Mouse (Mus musculus) hindbrain, embryonic 16.5 days (tissue): ENCODE measurements at regions not wholly inside any gene's neighbourhood (a gene's known extent, or its start where the extent isn't known, plus 50 kb on each side); places are given as distances from the start of the nearest gene placed in this dataset.

Experiments used
- ATAC-seq: fragments of 200-750 bp; cut with Nextera tagmentation; 2 replicates; pipeline ENCODE4 v1.8.0; 2017; ENCODE audit warnings: moderate TSS enrichment, moderate library complexity
- H3K27ac ChIP-seq: fragments of 300-500 bp; sonication (generic); 2 replicates; pipeline ENCODE4 v1.5.1; 2014; ENCODE audit warnings: low read depth, mild to moderate bottlenecking, control low read depth, low read length, moderate library complexity
- H3K27me3 ChIP-seq: fragments of 300-500 bp; sonication (generic); replicated peaks from 2 replicates; pipeline ENCODE4 v1.6.1; 2014; ENCODE audit warnings: low read length; ENCODE audit not compliant: control insufficient read depth, insufficient read depth
- H3K36me3 ChIP-seq: fragments of 300-500 bp; sonication (generic); 2 replicates; pipeline ENCODE4 v1.6.1; 2014; ENCODE audit warnings: mild to moderate bottlenecking, low read length, moderate library complexity, mixed read lengths; ENCODE audit not compliant: control insufficient read depth, insufficient read depth
- H3K4me1 ChIP-seq: fragments of 300-500 bp; sonication (generic); 2 replicates; pipeline ENCODE4 v1.6.1; 2014; ENCODE audit warnings: low read depth, low read length; ENCODE audit not compliant: control insufficient read depth, insufficient read depth
- H3K4me2 ChIP-seq: fragments of 300-500 bp; sonication (generic); 2 replicates; pipeline ENCODE4 v1.6.1; 2014; ENCODE audit warnings: mild to moderate bottlenecking, low read length, control low read depth, moderate library complexity
- H3K4me3 ChIP-seq: fragments of 300-500 bp; sonication (generic); 2 replicates; pipeline ENCODE4 v1.5.1; 2014; ENCODE audit warnings: mild to moderate bottlenecking, low read length, control low read depth, moderate library complexity
- H3K9ac ChIP-seq: fragments of 300-500 bp; sonication (generic); 2 replicates; pipeline ENCODE4 v1.6.1; 2014; ENCODE audit warnings: low read depth, mild to moderate bottlenecking, control low read depth, low read length, moderate library complexity
- H3K9me3 ChIP-seq: fragments of 300-500 bp; sonication (generic); 2 replicates; pipeline ENCODE4 v1.6.1; 2014; ENCODE audit warnings: mild to moderate bottlenecking, low read length, moderate library complexity; ENCODE audit not compliant: control insufficient read depth
- WGBS: fragments of 180-500 bp; shearing (Covaris S2); extraction: QIAGEN DNeasy Blood & Tissue Kit; methylation state at CpG from one replicate; pipeline ENCODE4 v1.1.7; 2014; 5-methylcytosine and 5-hydroxymethylcytosine counted together

GRCm38 (mm10) chr12:49579451-49580190 is 194.6 kb downstream of the Gm43517 start:
- Histone ChIP-seq H3K9me3 (no peaks in the 10 kb centered on the region), H3K4me2 (no peak overlapping the region), H3K4me1 (no peaks in the 10 kb centered on the region), H3K4me3 (no peak overlapping the region), H3K27ac (no peak overlapping the region), H3K9ac (no peak overlapping the region), H3K36me3 (no peaks in the 10 kb centered on the region), H3K27me3 (no peaks in the 10 kb centered on the region)
- no peak for ATAC-seq
- WGBS = 21% methylated on average over 1 of the region's 1 CpGs

GRCm38 (mm10) chr12:49583849-49584248 is 198.9 kb downstream of the Gm43517 start:
- Histone ChIP-seq H3K4me3 (no peak overlapping the region), H3K4me1 (no peaks in the 10 kb centered on the region)

GRCm38 (mm10) chr12:49622264-49622663 is 237.3 kb downstream of the Gm43517 start:
- no peaks in the 10 kb centered on the region for H3K9me3 ChIP-seq
- no peak overlapping the region for H3K9ac ChIP-seq
- 67% methylated on average over 3 of the region's 3 CpGs for whole genome bisulfite sequencing
- no peaks in the 10 kb centered on the region for H3K4me1 ChIP-seq
- H3K4me3 ChIP-seq = no peak overlapping the region
- no peak for ATAC-seq
- no peak overlapping the region for H3K27ac ChIP-seq
- no peaks in the 10 kb centered on the region for H3K36me3 ChIP-seq
- H3K4me2 ChIP-seq = no peak overlapping the region
- H3K27me3 ChIP-seq = no peaks in the 10 kb centered on the region

More at GRCm38 (mm10) chr12:49583849-49584248, 198.9 kb downstream of the Gm43517 start:
- 87% methylated on average over 1 of the region's 1 CpGs for WGBS
- no peaks in the 10 kb centered on the region for H3K36me3 ChIP-seq
- no peaks in the 10 kb centered on the region for H3K27me3 ChIP-seq
- ATAC-seq = no peak
- H3K9me3 ChIP-seq = no peaks in the 10 kb centered on the region
- H3K27ac ChIP-seq = no peak overlapping the region
- H3K4me2 ChIP-seq = no peak overlapping the region
- no peak overlapping the region for H3K9ac ChIP-seq

- Histone ChIP-seq H3K9me3 (no peaks in the 10 kb centered on the region; the same call in 1 of the 2 replicates), H3K4me1 (no peaks in the 10 kb centered on the region), H3K27ac (no peak overlapping the region), H3K9ac (no peak overlapping the region), H3K4me3 (no peak overlapping the region), H3K36me3 (no peaks in the 10 kb centered on the region), H3K27me3 (no peaks in the 10 kb centered on the region), H3K4me2 (no peak overlapping the region)
- WGBS = 65% methylated on average over 5 of the region's 5 CpGs
- peak; percentile 48; the same call in 1 of the 2 replicates for ATAC-seq
Measured at GRCm38 (mm10) chr12:49627222-49627621, 242.2 kb downstream of the Gm43517 start.

- no peak for ATAC-seq
- no peaks in the 10 kb centered on the region for H3K27me3 ChIP-seq
- H3K27ac ChIP-seq = no peak overlapping the region
- no peaks in the 10 kb centered on the region; the same call in 1 of the 2 replicates for H3K9me3 ChIP-seq
- 51% methylated on average over 4 of the region's 4 CpGs for WGBS
- no peaks in the 10 kb centered on the region for H3K4me1 ChIP-seq
- H3K9ac ChIP-seq = no peak overlapping the region
- H3K4me2 ChIP-seq = no peak overlapping the region
- no peak overlapping the region for H3K4me3 ChIP-seq
- H3K36me3 ChIP-seq = no peaks in the 10 kb centered on the region
Measured at GRCm38 (mm10) chr12:49628014-49628413, 243.0 kb downstream of the Gm43517 start.

GRCm38 (mm10) chr12:49649104-49650063 is 264.4 kb downstream of the Gm43517 start:
- Histone ChIP-seq H3K4me1 (no peaks in the 10 kb centered on the region), H3K4me2 (no peak overlapping the region), H3K27ac (no peak overlapping the region), H3K9ac (no peak overlapping the region), H3K27me3 (no peaks in the 10 kb centered on the region), H3K9me3 (no peaks in the 10 kb centered on the region), H3K4me3 (no peak overlapping the region), H3K36me3 (no peaks in the 10 kb centered on the region)
- 20% methylated on average over 3 of the region's 3 CpGs for WGBS
- ATAC-seq = peak; percentile 81
